Mouse (Mus musculus) neural tube, embryonic 14.5 days (tissue): ENCODE results near the gene Ggcx. TPM values are rescaled to one million over a fixed set of nuclear protein-coding genes. Genes with fewer than 3 reads are reported as not detected.
A peak's percentile ranks its signal among the peaks of the same experiment; 100 is the strongest.

Experiments
- ATAC-seq: fragments of 200-750 bp; cut with Nextera tagmentation; 2 replicates; pipeline ENCODE4 v1.8.0; 2017; ENCODE audit warnings: low read depth, mild to moderate bottlenecking, moderate TSS enrichment, moderate library complexity
- H3K27ac ChIP-seq: fragments of 300-500 bp; sonication (generic); 2 replicates; pipeline ENCODE4 v1.5.1; 2014; ENCODE audit warnings: low read depth, mild to moderate bottlenecking, control low read depth, low read length, moderate library complexity, mixed read lengths
- H3K27me3 ChIP-seq: fragments of 300-500 bp; sonication (generic); 2 replicates; pipeline ENCODE4 v1.6.1; 2014; ENCODE audit warnings: low read length; ENCODE audit not compliant: control insufficient read depth, insufficient read depth
- H3K36me3 ChIP-seq: fragments of 300-500 bp; sonication (generic); 2 replicates; pipeline ENCODE4 v1.6.1; 2014; ENCODE audit warnings: low read length, mixed read lengths; ENCODE audit not compliant: control insufficient read depth, insufficient read depth
- H3K4me1 ChIP-seq: fragments of 300-500 bp; sonication (generic); 2 replicates; pipeline ENCODE4 v1.6.1; 2014; ENCODE audit warnings: low read length; ENCODE audit not compliant: control insufficient read depth, insufficient read depth
- H3K4me2 ChIP-seq: fragments of 300-500 bp; sonication (generic); 2 replicates; pipeline ENCODE4 v1.6.1; 2014; ENCODE audit warnings: mild to moderate bottlenecking, low read depth, low read length, control low read depth
- H3K4me3 ChIP-seq: fragments of 300-500 bp; sonication (generic); 2 replicates; pipeline ENCODE4 v1.5.1; 2014; ENCODE audit warnings: low read depth, low read length, control low read depth, mixed read lengths
- H3K9ac ChIP-seq: fragments of 300-500 bp; sonication (generic); replicated peaks from 2 replicates; pipeline ENCODE4 v1.6.1; 2014; ENCODE audit warnings: low read depth, mild to moderate bottlenecking, control low read depth, low read length, mixed read lengths
- H3K9me3 ChIP-seq: fragments of 300-500 bp; sonication (generic); 2 replicates; pipeline ENCODE4 v1.6.1; 2016; ENCODE audit warnings: low read length; ENCODE audit not compliant: control insufficient read depth
- WGBS: fragments of 180-500 bp; shearing (Covaris S2); extraction: QIAGEN DNeasy Blood & Tissue Kit; methylation state at CpG from one replicate; pipeline ENCODE4 v1.1.7; 2014; 5-methylcytosine and 5-hydroxymethylcytosine counted together
- polyA plus RNA-seq: library from polyadenylated mRNA; unstranded; fragments of >200 nt; fragmentation: Nextera tagmentation; extraction: Ambion mirVana; gene quantifications from 2 replicates; pipeline ENCODE4 v1.2.1, GENCODE M21; 2014

Gene Ggcx
- polyA plus RNA-seq, 1 experiment from 2014 or later, result 11.6 TPM

DNA sequence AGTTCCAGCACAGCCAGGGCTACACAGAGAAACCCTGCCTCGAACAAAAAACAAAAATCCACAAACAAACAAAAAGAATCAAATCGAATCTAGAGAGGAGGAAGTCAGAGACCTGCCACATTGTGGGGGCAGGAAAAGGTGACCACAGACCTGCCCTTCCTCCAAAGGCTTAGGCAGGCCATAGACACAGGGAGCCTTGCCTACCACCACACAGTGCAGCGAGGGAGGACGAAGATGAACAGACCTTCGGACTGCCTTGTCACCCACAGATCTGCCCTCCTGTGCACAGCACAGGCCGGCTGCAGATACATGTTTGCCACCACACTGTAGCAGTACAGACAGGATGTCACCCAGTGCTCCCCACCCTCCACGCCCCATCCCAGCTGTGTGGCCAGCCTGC is 3.6 kb upstream of the Ggcx start:
- no peaks in the 10 kb centered on the region for H3K9me3 ChIP-seq
- H3K4me3 ChIP-seq, result no peak overlapping the region
- WGBS, result 81% methylated on average over 7 of the region's 7 CpGs
- ATAC-seq, result no peak
- H3K36me3 ChIP-seq, result no peaks in the 10 kb centered on the region
- H3K4me2 ChIP-seq, result no peak overlapping the region
- H3K27ac ChIP-seq, result no peak overlapping the region
- no peak overlapping the region for H3K9ac ChIP-seq
- no peaks in the 10 kb centered on the region for H3K27me3 ChIP-seq
- H3K4me1 ChIP-seq, result peaks cover 8% of the 10 kb centered on the region

DNA sequence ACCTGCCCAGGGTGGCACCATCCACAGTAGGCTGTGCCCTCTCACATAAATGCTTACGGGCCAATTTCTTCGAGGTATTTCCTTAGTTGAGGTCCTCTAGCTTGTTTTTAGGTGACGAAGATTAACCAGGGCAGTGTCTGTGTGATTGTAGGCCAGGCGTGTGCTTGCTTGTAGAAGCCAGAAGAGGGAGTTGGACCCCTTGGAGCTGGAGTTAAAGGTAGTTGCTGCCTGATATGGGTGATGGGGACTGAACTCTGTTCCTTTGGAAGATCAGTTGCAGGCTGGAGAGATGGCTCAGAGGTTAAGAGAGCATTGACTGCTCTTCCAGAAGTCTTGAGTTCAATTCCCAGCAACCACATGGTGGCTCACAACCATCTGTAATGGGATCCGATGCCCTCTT is 1.1 kb downstream of the Ggcx start:
- no peak for ATAC-seq
- Histone ChIP-seq H3K9ac (no peak overlapping the region), H3K4me3 (peak overlapping the region; percentile 46; the same call in 1 of the 2 replicates), H3K27me3 (no peaks in the 10 kb centered on the region), H3K9me3 (no peaks in the 10 kb centered on the region), H3K4me1 (peaks cover 8% of the 10 kb centered on the region), H3K36me3 (peaks cover 14% of the 10 kb centered on the region; the same call in 1 of the 2 replicates), H3K27ac (no peak overlapping the region), H3K4me2 (peak overlapping the region; percentile 88)
- WGBS, result 87% methylated on average over 5 of the region's 5 CpGs

DNA sequence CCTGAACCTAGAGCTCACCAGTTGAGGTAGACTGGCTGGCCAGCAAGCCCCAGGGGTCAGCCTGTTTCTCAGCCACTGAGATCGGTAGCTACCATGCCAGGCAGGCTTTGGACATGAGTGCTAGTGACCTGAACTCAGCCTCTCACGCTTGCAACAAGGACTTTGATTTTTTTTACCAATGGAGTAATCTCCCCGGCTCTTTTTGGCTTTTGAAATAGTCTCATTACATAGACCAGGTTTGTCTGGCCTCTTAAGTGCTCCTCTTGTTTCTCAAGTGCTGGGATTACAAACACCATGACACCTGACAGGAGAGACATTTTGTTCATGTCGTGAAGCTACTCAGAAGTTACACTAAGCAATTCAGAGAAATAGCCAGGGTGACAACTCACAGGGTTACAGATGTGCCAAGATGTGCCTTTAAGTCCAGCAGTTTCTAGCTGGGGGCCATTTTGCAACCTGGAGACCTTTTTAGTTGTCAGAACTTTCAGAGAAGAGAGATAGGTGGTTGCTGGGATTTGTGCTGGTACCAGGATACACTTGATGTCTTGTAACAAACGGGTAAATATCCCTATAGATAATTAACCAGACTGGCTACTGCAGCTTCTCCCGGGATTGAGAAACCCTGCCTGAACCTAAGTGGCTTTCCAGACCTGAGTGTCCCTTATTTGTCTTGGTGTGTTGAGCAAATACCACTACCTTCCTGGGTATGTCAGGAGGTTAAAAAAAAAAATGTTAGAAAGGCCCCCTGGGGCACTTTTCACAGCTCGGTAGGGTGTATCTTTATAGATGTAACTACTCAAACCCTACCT is 2.1 kb downstream of the Ggcx start:
- peaks cover 14% of the 10 kb centered on the region; the same call in 1 of the 2 replicates for H3K36me3 ChIP-seq
- H3K27me3 ChIP-seq, result no peaks in the 10 kb centered on the region
- H3K4me2 ChIP-seq, result no peak overlapping the region
- H3K4me1 ChIP-seq, result peaks cover 8% of the 10 kb centered on the region
- H3K9me3 ChIP-seq, result no peaks in the 10 kb centered on the region
- no peak overlapping the region for H3K4me3 ChIP-seq
- 89% methylated on average over 7 of the region's 7 CpGs for WGBS
- H3K27ac ChIP-seq, result no peak overlapping the region
- no peak for ATAC-seq
- no peak overlapping the region for H3K9ac ChIP-seq

DNA sequence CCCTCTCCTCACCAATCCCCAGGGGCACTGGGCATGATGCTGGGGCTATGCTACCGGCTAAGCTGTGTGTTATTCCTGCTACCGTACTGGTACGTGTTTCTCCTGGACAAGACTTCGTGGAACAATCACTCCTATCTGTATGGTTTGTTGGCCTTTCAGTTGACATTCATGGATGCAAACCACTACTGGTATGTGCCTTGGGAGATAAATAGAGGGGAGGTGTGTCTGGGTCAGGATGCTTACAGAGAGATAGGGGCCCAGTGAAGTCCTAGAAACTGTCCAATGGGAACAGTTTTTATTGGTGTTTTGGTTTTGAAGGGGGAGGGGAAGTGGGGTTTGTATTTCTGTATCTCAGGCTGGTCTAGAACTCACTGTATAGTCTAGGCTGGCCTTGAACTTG is 4.2 kb downstream of the Ggcx start:
- Histone ChIP-seq H3K27me3 (no peaks in the 10 kb centered on the region), H3K36me3 (peaks cover 23% of the 10 kb centered on the region; the same call in 1 of the 2 replicates), H3K4me2 (no peak overlapping the region), H3K9me3 (no peaks in the 10 kb centered on the region), H3K4me1 (peaks cover 8% of the 10 kb centered on the region), H3K4me3 (no peak overlapping the region), H3K9ac (no peak overlapping the region), H3K27ac (no peak overlapping the region)
- WGBS, result 96% methylated on average over 4 of the region's 4 CpGs
- ATAC-seq, result no peak

DNA sequence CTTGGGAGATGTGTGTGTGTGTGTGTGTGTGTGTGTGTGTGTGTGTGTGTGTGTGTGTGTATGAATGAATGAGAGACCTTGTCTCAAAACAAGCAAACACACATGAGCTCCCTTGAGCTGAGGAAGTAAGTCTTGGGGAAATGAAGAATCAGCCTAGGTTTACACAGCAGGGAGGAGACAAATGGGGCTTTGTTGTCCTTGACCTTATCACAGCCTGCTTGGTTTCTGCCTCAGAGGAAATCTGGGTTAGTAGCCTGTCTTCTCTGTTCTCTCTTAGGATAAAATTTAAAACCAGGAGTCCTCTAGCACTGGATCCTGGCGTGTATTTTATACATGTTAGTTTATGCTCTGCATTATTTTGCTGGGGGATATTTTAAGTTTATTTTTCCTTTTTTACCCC is 5.7 kb downstream of the Ggcx start:
- peaks cover 31% of the 10 kb centered on the region for H3K36me3 ChIP-seq
- 81% methylated on average over 1 of the region's 1 CpGs for WGBS
- H3K9me3 ChIP-seq, result no peaks in the 10 kb centered on the region
- no peak overlapping the region for H3K27ac ChIP-seq
- no peak overlapping the region for H3K4me2 ChIP-seq
- no peak for ATAC-seq
- H3K27me3 ChIP-seq, result no peaks in the 10 kb centered on the region
- H3K4me1 ChIP-seq, result peaks cover 5% of the 10 kb centered on the region
- no peak overlapping the region for H3K4me3 ChIP-seq
- H3K9ac ChIP-seq, result no peak overlapping the region

DNA sequence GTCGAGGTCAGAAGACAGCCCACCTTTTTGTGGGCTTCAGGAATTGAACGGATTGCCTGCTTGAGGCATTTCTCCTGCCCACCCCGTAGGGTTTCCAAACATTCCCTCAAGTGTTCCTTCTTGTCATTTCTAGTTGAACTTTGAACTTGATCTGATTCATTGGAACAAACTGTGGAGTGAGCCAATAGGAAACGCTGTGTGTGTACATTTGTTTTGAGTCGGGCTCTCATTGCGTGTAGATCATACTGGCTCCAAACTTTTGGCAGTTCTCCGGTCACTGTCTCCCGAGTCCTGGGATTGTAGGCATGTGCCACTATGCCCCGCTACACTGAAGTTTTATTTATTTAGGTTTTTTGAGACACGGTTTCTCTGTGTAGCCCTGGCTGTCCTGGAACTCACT is 6.8 kb downstream of the Ggcx start:
- no peak for ATAC-seq
- 96% methylated on average over 10 of the region's 10 CpGs for WGBS
- Histone ChIP-seq H3K9ac (no peak overlapping the region), H3K27me3 (no peaks in the 10 kb centered on the region), H3K4me2 (no peak overlapping the region), H3K9me3 (no peaks in the 10 kb centered on the region), H3K4me3 (no peak overlapping the region), H3K27ac (no peak overlapping the region), H3K36me3 (peaks cover 39% of the 10 kb centered on the region), H3K4me1 (no peaks in the 10 kb centered on the region)

DNA sequence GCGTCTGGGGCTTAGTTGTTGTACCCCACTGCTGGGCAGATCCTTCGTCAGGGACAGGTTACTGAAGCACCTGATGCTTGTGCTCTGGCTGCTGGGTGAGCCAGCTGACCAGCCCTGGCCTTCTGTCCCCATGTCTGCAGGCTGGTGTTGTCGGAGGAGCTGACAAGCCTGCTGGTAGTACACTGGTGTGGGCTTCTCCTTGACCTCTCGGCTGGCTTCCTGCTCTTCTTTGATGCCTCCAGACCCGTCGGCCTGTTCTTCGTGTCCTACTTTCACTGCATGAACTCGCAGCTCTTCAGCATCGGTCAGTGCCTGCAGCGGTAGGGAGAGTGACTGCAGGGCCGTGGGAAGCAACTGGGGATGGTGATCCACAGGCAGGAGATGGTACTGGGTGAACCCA is 11.5 kb downstream of the Ggcx start:
- no peak overlapping the region for H3K4me3 ChIP-seq
- no peak overlapping the region for H3K4me2 ChIP-seq
- H3K27me3 ChIP-seq, result no peaks in the 10 kb centered on the region
- peaks cover 49% of the 10 kb centered on the region for H3K36me3 ChIP-seq
- H3K9me3 ChIP-seq, result no peaks in the 10 kb centered on the region
- H3K27ac ChIP-seq, result no peak overlapping the region
- no peaks in the 10 kb centered on the region for H3K4me1 ChIP-seq
- H3K9ac ChIP-seq, result no peak overlapping the region
- no peak for ATAC-seq
- 94% methylated on average over 11 of the region's 11 CpGs for WGBS

DNA sequence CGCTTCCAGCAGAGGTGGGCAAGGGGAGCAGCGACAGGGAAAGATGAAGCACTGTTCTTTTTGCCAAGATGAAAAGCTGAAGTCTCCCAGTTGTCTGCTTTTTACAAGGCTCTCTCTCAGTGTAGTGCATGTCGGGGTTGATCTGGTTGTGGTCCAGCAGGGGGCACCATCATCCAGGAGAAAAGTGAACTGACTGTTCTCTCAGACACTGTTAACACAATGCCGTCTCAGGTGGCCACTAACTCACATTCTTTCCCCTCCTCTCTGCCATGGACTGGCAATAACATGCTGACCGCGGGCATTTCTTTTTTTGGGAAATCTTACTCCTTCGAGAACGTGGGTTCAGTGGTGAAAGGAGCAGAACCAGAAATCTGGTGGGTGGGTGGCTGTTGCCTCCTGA is 13.9 kb downstream of the Ggcx start:
- H3K4me2 ChIP-seq, result no peak overlapping the region
- no peaks in the 10 kb centered on the region for H3K27me3 ChIP-seq
- no peaks in the 10 kb centered on the region for H3K4me1 ChIP-seq
- no peak overlapping the region for H3K27ac ChIP-seq
- H3K9ac ChIP-seq, result no peak overlapping the region
- no peak overlapping the region for H3K4me3 ChIP-seq
- H3K9me3 ChIP-seq, result no peaks in the 10 kb centered on the region
- peaks cover 60% of the 10 kb centered on the region for H3K36me3 ChIP-seq
- 27% methylated on average over 8 of the region's 8 CpGs for WGBS
- ATAC-seq, result peak; percentile 89

DNA sequence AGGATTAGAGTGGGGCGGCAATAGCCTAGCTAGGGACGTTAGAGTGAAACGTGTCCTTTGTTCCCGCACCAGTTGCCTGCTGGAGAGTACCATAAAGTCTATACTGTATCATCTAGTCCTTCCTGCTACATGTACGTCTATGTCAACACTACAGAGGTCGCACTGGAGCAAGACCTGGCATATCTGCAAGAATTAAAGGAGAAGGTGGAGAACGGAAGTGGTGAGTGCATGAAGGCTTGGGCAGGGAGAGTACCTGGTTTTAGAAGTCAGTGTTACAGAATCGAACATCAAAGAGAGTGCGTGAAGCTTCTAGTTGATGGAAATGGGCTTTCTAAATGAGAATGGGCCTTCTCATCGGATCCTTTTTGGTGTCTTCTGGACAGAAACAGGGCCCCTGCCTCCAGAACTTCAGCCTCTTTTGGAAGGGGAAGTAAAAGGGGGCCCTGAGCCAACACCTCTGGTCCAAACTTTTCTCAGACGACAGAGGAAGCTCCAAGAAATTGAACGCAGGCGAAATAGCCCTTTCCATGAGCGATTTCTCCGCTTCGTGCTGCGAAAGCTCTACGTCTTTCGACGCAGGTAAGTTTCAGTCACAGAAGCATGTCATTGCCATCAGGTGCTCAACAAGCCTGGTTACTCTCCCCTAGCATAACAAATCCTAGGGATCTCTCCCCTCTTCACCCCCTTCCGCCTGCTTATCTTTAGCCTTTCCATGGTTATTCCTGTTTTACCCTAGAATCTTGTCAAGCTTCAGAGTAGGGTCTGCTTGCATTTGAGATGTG is 15.1 kb downstream of the Ggcx start:
- WGBS, result 87% methylated on average over 21 of the region's 21 CpGs
- H3K36me3 ChIP-seq, result peaks cover 57% of the 10 kb centered on the region
- H3K9me3 ChIP-seq, result no peaks in the 10 kb centered on the region
- no peak overlapping the region for H3K9ac ChIP-seq
- H3K27ac ChIP-seq, result no peak overlapping the region
- no peak overlapping the region for H3K4me3 ChIP-seq
- H3K27me3 ChIP-seq, result no peaks in the 10 kb centered on the region
- no peak overlapping the region for H3K4me2 ChIP-seq
- H3K4me1 ChIP-seq, result no peaks in the 10 kb centered on the region
- ATAC-seq, result no peak
